Mouse (Mus musculus) cerebellum, adult (tissue): ENCODE measurements around the gene Tyw1.
"Not testable (repeated sequence)": the region's sequence is repeated elsewhere in the genome, so short reads cannot be mapped to it uniquely, and the experiment has no call there.

Source experiments
- ATAC-seq: cut with Nextera tagmentation; 2 replicates; pipeline ENCODE4 v1.9.2; 2017; ENCODE audit warnings: mild to moderate bottlenecking, moderate library complexity, mixed read lengths; ENCODE audit not compliant: insufficient number of reproducible peaks, low FRiP score, low TSS enrichment

Gene Tyw1

DNA sequence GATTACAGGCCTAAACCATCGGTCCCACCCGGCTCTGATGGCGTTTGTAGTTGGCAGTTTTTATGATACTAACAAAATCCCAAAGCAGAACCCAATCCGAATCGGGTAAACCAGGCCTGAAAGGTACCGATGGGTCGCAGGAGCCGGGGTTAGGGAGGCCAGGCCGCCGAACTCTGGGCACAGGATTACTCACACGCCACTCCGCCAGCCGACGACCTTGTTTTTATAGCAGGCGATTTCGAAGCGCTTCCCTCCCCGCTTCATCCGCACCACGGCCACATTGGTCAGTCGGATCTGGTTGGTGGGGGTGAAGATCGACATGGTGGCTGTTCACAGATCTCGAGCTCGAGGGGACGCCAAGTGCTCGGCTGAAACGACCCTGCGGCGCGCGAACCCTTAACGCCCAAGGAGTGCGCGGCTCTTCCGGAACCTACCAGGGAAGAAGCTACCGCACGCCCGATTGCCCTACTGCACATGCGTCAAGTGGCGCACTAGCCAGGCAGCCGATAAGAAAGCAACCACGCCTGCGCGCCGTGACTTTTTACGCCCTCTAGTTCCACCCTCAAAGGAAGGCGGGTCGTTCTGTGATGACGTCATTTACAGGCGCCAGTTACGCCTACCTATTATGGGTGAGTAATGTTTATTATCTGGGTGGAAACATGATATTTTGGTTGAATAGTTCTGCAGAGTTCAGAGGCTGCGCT lies at the start of gene Tyw1, which contains the start of gene Sbds:
TSS of gene Tyw1 (plus strand) at position 603 of the 704 bp plus-strand sequence.
TSS of gene Sbds (minus strand) at position 514 of the 704 bp plus-strand sequence.
- ATAC-seq, result peak; percentile 86

DNA sequence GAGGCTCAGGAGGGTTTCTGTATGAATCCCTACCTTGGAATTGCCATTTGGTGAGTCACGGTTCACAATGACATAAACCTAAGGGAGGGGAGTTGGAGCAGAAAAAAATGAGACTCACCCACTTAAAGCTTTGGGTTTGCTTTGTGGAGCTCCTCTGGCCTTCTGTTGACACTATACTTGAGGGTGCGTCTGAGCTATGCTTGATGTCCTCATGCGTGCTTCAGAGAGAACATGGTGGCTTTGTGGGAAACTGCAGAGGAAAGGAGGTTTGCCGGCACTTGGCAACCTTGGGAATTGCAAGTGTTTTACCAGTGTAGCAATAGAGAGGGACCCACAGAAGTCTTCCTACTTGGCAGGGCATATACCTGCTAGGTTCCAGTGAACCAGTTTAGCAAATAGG lies 48.1 kb upstream of the Tyw1 start:
- ATAC-seq, result no peak

DNA sequence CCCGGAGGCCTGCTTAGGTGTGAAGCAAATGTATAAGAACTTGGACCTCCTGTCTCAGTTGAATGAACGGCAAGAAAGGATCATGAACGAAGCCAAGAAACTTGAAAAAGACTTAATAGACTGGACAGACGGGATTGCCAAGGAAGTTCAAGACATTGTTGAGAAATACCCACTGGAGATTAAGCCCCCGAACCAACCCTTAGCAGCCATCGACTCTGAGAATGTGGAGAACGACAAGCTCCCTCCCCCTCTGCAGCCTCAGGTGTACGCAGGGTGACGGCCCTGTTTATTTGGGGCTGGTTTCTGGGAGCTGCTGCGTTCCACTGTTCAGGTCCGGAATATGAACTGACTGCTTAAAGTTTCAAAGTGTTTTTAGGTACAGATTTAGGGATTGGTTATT lies 42.5 kb upstream of the Tyw1 start:
- no peak for ATAC-seq

DNA sequence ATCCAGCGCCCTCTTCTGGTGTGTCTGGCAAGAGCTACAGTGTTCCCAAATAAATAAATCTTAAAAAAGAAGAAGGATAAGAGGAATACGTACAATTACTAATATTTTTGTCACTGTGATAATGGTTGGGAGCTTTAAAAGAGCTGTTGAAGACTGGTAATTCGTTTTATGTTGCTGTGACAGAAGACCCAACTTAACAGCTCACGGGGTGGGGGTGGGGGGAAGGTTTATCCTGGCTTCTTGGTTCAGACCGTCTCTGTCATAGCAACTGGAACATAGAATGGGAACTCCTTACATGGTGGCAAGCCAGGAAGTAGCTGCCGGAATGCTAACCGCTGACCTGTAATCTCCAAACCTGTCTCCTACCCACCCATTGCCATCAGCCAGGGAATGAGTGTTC lies 38.6 kb upstream of the Tyw1 start, which contains the start of gene Tmem248:
TSS of gene Tmem248 (plus strand) at position 301 of the 400 bp plus-strand sequence.
- no peak for ATAC-seq

DNA sequence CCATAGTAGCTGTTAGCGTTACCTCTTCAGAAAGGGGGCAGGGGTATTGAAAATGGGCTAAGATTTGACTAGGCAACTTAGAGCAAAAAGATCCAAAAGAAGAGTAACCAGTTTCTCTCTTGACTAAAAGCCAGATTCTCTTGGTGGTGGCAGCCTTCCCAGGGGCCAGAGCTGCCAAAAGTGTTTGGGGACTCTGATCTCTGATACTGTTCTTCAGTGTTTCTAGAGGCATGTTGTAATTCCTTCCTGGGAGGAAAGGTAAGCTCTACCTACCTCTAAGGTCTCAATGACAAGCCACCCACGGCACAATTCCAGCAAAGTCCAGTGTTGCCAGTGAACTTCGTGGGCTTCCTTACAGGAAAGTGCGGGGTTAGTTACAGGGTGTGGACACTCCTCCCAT lies 38.0 kb upstream of the Tyw1 start:
- ATAC-seq, result no peak

DNA sequence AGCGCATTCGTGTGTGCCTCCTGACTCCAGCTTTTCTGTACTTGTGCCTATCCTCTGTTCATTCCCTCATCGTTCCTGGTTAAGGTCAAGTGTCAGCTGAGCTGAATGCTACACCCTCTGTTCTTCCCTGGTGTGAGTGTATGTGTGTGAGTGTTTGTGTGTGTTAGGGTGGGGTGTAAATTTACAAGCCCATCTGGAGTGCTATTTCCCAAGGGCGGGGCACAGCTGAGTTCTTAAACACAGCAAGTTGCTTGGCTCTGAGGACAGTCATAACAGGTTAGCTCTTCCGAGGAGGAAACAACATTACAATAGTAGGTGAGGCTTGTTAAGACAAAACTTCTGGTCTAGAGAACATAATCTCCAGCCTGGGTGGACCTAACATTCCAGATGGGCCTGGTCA lies 37.1 kb upstream of the Tyw1 start:
- ATAC-seq, result no peak

DNA sequence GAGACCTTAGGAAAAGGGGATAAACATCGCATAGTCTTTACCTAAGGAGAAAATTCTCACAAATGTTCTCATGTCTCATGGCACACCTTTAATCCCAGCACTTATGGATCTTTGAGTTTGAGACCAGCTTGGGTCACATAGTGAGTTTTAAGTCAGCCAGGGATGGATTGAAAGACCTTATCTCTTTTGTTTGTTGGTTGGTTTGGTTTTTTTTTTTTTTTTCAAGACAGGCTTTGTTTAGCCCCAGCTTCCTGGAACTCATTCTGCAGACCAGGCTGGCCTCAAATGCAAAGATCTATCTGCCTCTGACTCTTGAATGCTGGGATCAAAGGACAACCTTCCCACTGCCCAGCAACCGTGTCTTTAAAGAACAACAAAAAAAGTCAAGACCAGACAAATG lies 34.1 kb upstream of the Tyw1 start:
- ATAC-seq, result no peak

DNA sequence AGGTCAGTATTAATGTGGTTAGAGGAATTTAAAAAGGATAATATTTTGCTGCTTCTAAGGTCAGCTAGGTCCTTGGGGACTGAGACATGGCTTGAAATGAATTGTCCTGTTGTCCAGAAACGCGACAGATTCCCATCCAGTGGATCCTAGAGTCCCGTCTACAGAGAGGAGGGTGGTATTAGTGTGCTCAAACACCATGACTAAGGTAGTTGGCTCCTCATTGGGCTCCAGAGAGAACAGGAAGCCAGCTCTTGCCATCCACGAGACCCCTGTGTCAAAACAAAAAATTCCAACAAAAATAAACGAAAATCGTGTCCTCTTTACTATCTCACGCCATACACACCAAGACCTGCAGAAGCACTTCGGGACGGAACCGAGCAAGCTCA lies 33.7 kb upstream of the Tyw1 start:
- 0 out of 2 replicates have a peak, but pooled peaks have one; percentile 10 for ATAC-seq

DNA sequence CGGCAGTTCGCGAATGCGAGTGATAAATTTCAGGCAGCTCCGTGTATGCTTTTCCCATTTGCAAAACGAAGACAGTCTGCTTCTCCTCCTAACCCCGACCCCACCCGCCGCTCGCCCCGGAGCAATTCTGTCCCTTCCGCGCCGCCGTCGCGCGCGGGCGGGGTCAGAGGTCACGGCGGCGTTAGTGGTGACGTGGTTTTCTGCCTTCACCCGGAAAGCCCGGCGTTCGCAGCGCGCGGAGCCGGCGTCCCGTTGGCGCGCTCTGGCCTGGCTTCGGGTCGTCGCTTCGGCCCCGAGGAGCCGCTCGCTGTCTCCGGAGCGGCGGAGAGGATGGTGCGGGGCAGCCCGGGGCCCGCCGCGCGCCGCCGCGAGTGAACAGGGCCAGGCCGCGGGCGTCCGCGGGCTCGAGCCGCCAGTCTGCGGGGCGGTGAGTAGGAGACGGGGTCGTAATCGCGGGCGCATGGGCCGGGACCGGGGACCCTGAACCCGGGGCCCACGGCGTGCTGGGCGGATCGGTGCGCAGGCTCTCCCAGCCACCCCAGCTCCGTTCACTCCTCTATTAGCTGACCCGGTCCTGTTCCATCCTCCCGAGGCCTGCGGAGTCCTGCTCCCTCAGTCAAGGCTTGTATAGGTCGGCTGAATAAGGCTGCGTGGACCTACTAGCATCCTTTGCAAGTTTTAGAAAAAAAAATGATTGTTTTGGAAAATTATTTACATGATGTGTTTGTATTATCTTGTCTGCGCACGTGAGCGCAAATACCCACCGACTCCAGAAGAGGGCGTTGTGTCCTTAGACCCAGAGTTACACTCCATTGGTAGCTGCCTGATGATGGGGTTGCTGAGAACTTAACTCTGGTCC lies 33.0 kb upstream of the Tyw1 start:
- ATAC-seq, result peak; percentile 71

DNA sequence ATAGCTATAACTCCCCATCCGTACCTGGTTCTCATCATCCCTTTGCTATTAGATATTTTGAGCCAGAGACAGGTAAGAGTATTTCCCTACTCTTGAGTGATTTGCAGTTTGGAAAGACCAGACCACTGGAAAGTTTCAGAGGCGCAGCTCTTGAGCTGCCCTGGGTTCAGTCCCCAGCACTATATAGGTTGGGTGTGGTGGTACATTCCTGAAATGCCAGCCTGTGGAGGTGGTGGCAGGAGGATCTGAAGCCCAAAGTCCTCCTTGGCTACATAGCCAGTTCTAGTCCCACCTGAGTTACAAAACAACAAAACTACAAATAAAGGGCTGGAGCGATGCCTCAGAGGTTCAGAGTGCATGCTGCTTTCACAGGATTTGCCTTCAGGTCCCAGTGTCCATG lies 28.6 kb upstream of the Tyw1 start:
- no peak for ATAC-seq

DNA sequence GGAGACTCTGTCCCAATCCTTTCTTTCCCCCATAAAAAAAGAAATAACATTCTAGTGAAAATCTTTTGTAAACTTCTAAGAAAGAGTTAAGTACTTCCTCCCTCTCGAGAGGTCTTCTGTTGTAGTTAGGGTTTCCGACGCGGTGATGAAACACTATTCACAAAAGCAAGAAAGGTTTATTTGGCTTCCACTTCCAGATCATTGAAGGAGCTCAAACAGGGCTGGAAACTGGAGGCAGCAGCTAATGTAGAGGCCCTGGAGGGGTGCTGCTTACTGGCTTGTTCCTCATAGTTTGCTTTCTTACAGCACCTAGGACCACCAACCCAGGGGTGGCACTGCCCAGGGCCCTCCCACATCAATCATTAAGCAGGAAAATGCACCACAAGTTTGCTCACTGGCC lies 27.3 kb upstream of the Tyw1 start:
- ATAC-seq, result no peak

DNA sequence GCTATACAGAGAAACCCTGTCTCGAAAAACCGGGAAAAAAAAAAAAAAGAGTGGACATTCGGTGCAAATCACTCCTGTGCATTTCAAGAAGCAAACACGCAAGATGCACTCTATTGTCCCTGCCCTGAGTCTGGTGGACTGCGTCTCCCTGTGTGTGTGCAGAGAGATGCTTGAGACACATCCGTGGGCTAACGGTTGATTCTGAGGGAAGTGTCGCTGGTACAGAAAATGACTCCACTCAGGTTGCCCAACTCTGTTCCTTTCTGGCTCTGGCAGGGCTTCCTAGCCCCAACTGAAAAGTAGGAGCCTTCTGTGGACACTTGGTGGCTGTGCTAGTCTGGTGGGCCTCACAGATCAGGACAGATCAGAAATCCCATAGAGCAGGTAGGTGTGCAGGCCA lies 19.1 kb upstream of the Tyw1 start:
- ATAC-seq, result no peak

DNA sequence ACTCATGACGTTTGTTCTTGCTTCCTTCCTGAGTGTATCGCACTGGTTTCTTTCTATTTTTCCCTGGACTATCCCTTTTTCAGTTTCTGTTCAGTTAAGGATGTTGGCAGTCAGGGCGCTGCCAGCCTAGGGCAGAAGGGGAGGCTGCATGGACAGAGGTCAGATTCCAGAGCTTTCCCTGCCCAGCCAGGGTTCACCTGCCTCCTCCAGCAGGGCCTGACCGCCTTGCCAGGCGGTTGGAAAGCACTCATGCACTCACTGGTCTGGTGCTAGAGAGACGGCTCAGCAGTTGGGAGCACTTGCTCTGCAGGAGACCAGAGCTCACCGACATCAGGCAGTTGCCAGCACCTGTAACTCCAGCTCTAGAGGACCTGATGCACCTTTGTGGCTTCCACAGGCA lies 16.2 kb upstream of the Tyw1 start:
- no peak for ATAC-seq

DNA sequence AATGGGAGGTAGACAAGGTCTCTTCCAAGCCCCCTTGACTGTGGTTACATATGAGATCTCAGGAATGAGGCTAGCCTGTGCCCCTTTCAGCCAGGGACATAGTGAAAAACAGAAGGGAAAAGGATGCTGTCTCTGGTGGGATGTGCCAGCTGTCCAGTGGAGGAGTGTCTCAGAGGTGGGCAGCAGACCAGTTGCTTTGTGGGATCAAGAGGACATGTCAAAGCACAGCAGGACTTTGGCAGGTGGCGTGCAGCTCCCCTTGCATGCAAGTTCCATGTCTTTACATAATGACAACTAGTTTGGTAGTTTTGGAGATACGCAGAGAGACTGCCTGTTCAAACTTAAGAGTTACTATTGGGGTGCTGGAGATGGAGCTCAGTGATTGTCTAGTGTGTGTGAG lies 15.6 kb upstream of the Tyw1 start:
- no peak for ATAC-seq

DNA sequence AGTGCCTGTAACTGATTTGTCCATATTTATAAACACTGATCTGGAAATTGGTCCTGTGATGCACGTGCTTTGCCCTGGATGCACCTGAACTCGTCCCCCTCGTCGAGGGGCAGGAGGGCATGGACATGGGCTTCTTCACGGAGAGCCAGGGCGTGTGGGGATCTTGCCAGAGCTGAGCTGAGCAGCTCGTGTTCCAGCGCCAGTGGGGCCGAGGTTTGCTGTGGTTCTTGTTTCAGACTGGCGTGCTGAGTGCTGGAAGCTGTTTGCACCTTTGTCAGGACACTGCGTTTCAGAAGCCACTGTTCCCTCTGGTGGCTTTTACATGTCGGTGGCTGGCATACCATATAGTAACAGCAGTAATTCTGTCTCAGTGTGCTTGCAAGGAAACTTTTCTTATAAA lies 14.0 kb upstream of the Tyw1 start:
- ATAC-seq, result no peak

DNA sequence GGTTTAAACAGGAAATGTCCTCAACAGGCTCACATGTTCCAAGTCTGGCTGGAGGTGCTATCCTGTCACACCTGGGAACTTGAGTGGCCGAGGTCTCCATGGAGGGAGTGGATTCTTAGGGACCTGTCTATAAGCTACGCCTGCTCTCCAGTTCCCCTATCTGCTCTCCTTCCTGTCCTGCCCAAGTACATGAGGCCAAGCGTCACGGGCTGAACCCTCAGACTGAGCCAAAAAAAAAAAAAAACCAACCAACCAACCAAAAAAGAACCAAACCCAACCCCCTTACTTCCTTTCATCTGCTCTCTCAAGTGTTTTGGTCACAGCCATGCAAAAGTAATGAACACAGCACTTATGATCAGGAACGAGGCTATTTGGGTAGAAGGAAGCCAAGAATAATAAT lies 7.6 kb upstream of the Tyw1 start:
- no peak for ATAC-seq

DNA sequence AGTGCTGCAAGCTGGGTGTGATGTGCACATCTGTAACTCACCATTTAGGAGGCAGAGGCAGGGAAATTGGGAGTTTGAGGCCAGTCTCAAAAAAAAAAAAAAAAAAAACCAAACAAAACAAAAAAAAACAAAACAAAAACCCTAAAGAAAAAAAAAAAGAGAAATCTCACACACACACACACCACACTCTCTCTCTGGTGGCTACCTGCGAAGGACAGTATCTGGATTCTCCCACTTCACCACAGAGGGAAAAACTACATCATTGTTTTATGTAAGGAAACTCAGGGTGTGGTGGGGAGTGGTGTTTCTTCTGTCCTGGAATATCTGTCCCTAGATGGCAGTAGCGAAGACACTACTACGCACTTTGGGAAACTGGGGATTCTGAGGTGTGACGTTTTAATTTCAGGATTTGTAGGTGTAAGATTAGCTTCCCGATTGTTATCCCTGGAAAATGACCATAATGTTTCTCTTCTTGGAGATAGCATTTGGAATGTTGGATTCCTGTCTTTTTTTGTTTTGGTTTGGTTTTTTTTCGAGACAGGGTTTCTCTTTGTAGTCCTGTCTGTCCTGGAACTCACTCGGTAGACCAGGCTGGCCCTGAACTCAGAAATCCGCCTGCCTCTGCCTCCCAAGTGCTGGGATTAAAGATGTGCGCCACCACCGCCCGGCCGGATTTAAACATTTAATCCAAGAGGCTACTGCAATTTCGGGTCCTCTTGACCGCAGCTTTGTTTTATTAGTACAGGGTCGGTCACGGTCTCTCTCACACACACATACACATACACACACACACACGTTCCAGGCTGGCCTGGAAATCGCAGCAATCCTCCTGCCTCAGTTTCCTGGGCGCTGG lies 1.0 kb upstream of the Tyw1 start:
- no peak for ATAC-seq

DNA sequence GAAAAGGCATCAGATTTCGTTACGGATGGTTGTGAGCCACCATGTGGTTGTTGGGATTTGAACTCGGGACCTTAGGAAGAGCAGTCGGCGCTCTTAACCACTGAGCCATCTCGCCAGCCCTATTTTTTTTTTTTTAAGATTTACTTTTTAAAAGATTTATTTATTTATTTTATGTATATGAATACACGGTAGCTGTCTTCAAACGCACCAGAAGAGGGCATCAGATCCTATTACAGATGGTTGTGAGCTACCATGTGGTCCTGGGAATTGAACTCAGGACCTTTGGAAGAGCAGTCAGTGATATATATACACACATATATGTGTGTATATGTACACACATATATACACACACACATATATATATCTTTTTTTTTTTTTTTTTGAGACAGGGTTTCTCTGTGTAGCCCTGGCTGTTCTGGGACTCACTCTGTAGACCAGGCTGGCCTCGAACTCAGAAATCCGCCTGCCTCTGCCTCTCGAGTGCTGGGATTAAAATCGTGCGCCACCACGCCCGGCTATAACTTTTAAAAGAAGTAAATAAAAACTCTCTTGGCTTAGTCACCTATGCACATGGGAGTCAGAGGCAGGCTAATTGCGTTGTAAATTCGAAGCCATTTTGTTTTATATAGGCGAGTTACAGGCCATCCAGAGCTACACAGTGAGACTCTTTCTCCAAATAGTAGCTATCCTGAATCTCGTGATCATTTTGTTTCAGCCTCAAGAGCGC lies 543 bp downstream of the Tyw1 start:
- ATAC-seq, result not testable (repeated sequence)

DNA sequence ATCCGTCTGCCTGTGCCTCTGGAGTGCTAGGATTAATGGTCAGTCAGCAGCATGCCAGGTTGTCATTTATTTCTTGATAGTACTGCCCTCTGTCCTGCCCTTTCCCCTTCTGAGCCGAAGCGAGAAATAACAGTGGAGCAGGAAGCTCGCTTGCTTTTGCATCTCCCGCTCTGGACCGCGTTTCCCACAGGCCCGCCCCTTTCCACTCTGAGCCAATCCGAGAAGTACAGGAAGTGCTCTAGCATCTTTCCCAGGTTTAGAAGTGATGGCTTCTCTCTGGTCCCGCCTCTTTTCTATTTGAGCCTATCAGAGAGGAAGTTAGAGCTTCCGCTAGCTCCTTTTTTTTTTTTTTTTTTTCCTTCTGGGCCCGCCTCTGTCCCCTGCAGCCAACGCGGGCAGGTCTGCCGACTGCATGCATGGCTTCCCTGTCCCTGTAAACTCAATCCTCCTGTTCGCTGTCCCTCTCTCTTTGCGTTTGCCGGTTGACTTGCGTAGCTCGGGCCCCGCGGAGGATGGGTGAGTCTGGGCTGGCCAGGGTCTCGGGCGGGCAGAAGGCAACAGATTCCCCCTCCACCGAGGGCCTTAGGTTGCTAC lies 1.4 kb downstream of the Tyw1 start:
- peak; percentile 97 for ATAC-seq

DNA sequence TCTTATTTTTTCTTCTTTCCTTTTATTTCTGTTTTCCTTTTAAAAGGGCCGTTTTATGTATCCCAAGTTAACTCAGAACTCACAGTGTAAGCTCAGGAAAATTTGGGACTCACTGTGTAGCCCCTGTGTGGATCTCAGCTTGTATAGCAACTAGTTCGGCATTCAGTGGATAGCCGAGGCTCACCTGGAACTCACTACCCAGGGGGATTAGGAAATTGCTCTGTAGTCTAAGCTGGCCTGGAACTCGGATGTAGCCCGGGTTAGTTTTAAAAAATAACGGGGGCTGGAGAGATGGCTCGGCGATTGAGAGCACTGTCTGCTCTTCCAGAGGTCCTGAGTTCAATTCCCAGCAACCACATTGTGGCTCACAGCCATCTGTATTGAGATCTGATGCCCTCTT lies 1.9 kb downstream of the Tyw1 start:
- no peak for ATAC-seq
